Mouse (Mus musculus): ENCODE data around the gene Itm2b. TPM values are rescaled to one million over a fixed set of nuclear protein-coding genes. Genes with fewer than 3 reads are reported as not detected.

The Itm2b gene
- polyA plus RNA-seq, 2 experiments = 533 to 997 TPM

DNA sequence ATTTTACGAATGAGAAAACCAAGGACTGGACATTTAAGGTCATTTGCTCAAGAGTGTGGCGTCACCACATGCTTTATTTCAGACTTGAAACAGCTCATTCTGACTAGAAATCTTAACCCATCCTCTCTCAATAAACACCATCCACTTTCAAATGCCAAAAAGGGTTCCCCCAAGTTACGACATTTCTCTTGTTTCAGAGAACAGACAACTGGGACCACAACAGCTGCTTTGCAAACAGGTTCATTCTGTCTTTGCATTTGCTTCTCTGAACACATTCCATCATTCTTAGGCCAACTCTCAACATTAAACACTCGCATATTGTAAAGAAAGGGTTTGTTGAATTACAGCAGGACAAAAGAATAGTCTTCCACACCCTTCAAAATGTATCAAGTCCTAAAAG lies 71.2 kb downstream of the Itm2b start:
- no peaks in the 10 kb centered on the region for H3K9me3 ChIP-seq (ENCODE audit: control insufficient read depth, low read length)
- DNase-seq (ENCODE audit: low spot score) = peak; percentile 44
- no peak for TF ChIP-seq POLR2A (IDR thresholded peaks at IDR 0.05; ENCODE audit: borderline replicate concordance, extremely low read depth, insufficient read depth, insufficient read length)
- WGBS = 74% methylated on average over 4 of the region's 4 CpGs
- H3K27me3 ChIP-seq (ENCODE audit: control insufficient read depth, insufficient read depth, low read length) = no peaks in the 10 kb centered on the region
- H3K4me1 ChIP-seq (ENCODE audit: control insufficient read depth, insufficient read depth, low read length) = no peaks in the 10 kb centered on the region
- H3K4me2 ChIP-seq (replicated peaks; ENCODE audit: low read depth, low read length, severe bottlenecking) = no peak overlapping the region
- no peaks in the 10 kb centered on the region for H3K36me3 ChIP-seq (ENCODE audit: control insufficient read depth, insufficient read depth, low read length)
- ATAC-seq (ENCODE audit: low FRiP score, low read depth) = no peak
- no peak overlapping the region for H3K9ac ChIP-seq (ENCODE audit: low read depth, low read length, severe bottlenecking)
- no peak overlapping the region for H3K4me3 ChIP-seq (replicated peaks; ENCODE audit: low read length)
- H3K27ac ChIP-seq (replicated peaks; ENCODE audit: low read depth, low read length) = no peak overlapping the region

- H3K4me1 ChIP-seq (ENCODE audit: control insufficient read depth, insufficient read depth, low read length) = no peaks in the 10 kb centered on the region
- WGBS = 48% methylated on average over 5 of the region's 5 CpGs
- H3K9ac ChIP-seq (ENCODE audit: low read depth, low read length, severe bottlenecking) = no peak overlapping the region
- no peaks in the 10 kb centered on the region for H3K36me3 ChIP-seq (ENCODE audit: control insufficient read depth, insufficient read depth, low read length)
- no peak overlapping the region for H3K27ac ChIP-seq (replicated peaks; ENCODE audit: low read depth, low read length)
- no peaks in the 10 kb centered on the region for H3K9me3 ChIP-seq (ENCODE audit: control insufficient read depth, low read length)
- DNase-seq (ENCODE audit: low spot score) (peak; percentile 41), ATAC-seq (ENCODE audit: low FRiP score, low read depth) (peak; percentile 80; the same call in 1 of the 2 replicates)
- no peak overlapping the region for H3K4me2 ChIP-seq (replicated peaks; ENCODE audit: low read depth, low read length, severe bottlenecking)
- H3K27me3 ChIP-seq (ENCODE audit: control insufficient read depth, insufficient read depth, low read length) = no peaks in the 10 kb centered on the region
- no peak for TF ChIP-seq POLR2A (IDR thresholded peaks at IDR 0.05; ENCODE audit: borderline replicate concordance, extremely low read depth, insufficient read depth, insufficient read length)
- H3K4me3 ChIP-seq (replicated peaks; ENCODE audit: low read length) = no peak overlapping the region
Measured at GRCm38 (mm10) chr14:73313396-73313795, 71.7 kb downstream of the Itm2b start.

DNA sequence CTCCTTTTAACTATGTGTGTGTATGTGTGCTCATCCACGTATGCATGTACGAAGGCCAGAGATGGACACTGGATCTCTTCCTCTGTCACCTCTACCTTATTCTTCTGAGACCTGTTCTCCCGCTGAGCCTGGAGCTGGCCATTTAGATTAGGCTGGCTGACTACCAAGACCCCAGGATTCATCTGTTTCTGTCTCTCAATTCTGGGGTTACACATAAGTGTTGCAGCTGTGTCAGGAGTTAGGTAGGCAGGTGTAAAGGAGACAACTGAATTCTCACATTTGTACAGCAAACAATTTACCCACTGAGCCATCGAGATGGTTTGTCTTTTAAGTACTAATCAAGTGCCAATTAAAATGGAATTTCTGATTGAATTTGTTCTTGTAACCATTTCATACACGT lies 72.2 kb downstream of the Itm2b start:
- H3K9me3 ChIP-seq (ENCODE audit: control insufficient read depth, low read length) = no peaks in the 10 kb centered on the region
- no peaks in the 10 kb centered on the region for H3K4me1 ChIP-seq (ENCODE audit: control insufficient read depth, insufficient read depth, low read length)
- no peak for ATAC-seq (ENCODE audit: low FRiP score, low read depth)
- WGBS = 76% methylated on average over 5 of the region's 5 CpGs
- no peak overlapping the region for H3K27ac ChIP-seq (replicated peaks; ENCODE audit: low read depth, low read length)
- H3K36me3 ChIP-seq (ENCODE audit: control insufficient read depth, insufficient read depth, low read length) = no peaks in the 10 kb centered on the region
- no peaks in the 10 kb centered on the region for H3K27me3 ChIP-seq (ENCODE audit: control insufficient read depth, insufficient read depth, low read length)
- no peak for DNase-seq (ENCODE audit: low spot score)
- H3K9ac ChIP-seq (ENCODE audit: low read depth, low read length, severe bottlenecking) = no peak overlapping the region
- TF ChIP-seq POLR2A (IDR thresholded peaks at IDR 0.05; ENCODE audit: borderline replicate concordance, extremely low read depth, insufficient read depth, insufficient read length) = no peak
- no peak overlapping the region for H3K4me3 ChIP-seq (replicated peaks; ENCODE audit: low read length)
- H3K4me2 ChIP-seq (replicated peaks; ENCODE audit: low read depth, low read length, severe bottlenecking) = no peak overlapping the region

Other genes with a start within 250 kb of the Itm2b start
- 7.5 and 9.2 TPM in 2 replicates for gene Lpar6, start 147.4 kb downstream of the Itm2b start, polyA plus RNA-seq (2012; rRNA removed)
- 12.6 and 13.6 TPM in 2 replicates for gene Lpar6, start 147.4 kb downstream of the Itm2b start, polyA plus RNA-seq (2014; fragmentation: Nextera tagmentation; extraction: Ambion mirVana)
- gene Rb1, start 59.5 kb downstream of the Itm2b start, polyA plus RNA-seq (2012; rRNA removed) = 14.9 and 15.6 TPM in 2 replicates
- 29.6 and 31.0 TPM in 2 replicates for gene Rb1, start 59.5 kb downstream of the Itm2b start, polyA plus RNA-seq (2014; fragmentation: Nextera tagmentation; extraction: Ambion mirVana)
- 41.1 and 59.0 TPM in 2 replicates for gene Med4, start 124.7 kb upstream of the Itm2b start, polyA plus RNA-seq (2012; rRNA removed)
- gene Med4, start 124.7 kb upstream of the Itm2b start, polyA plus RNA-seq (2014; fragmentation: Nextera tagmentation; extraction: Ambion mirVana) = 78.8 and 83.4 TPM in 2 replicates
- 33.2 and 55.6 TPM in 2 replicates for gene Sucla2, start 140.0 kb upstream of the Itm2b start, polyA plus RNA-seq (2012; rRNA removed)
- 94.4 and 97.7 TPM in 2 replicates for gene Sucla2, start 140.0 kb upstream of the Itm2b start, polyA plus RNA-seq (2014; fragmentation: Nextera tagmentation; extraction: Ambion mirVana)
- gene Nudt15, start 163.0 kb upstream of the Itm2b start, polyA plus RNA-seq (2012; rRNA removed) = 2.1 and 2.2 TPM in 2 replicates
- gene Nudt15, start 163.0 kb upstream of the Itm2b start, polyA plus RNA-seq (2014; fragmentation: Nextera tagmentation; extraction: Ambion mirVana) = 4.9 and 5.8 TPM in 2 replicates